Mouse (Mus musculus) lung, adult 2 months (tissue): ENCODE data around the gene Asna1. TPM values are rescaled to one million over a fixed set of nuclear protein-coding genes. Genes with fewer than 3 reads are reported as not detected.

Experiments used
- DNase-seq: peaks from one replicate; pipeline ENCODE4 v3.0.0; 2022
- H3K4me1 ChIP-seq: fragments of 200-500 bp; 2 replicates; pipeline ENCODE4 v1.6.1; 2011; ENCODE audit warnings: low read length; ENCODE audit not compliant: control insufficient read depth, insufficient read depth
- H3K4me3 ChIP-seq: fragments of 200-500 bp; replicated peaks from 2 replicates; pipeline ENCODE3; 2011; ENCODE audit warnings: low read depth, mild to moderate bottlenecking, control low read depth, low read length; ENCODE audit errors: extremely low read depth
- CTCF ChIP-seq: fragments of 200-500 bp; IDR thresholded peaks from 2 replicates; pipeline ENCODE4 v1.5.1; 2011; ENCODE audit warnings: mild to moderate bottlenecking, low read length, control low read depth; ENCODE audit not compliant: insufficient read depth
- POLR2A ChIP-seq: fragments of 200-500 bp; IDR thresholded peaks from 2 replicates; pipeline ENCODE4 v1.6.1; 2011; ENCODE audit warnings: low read depth, mild to moderate bottlenecking, control low read depth, low read length, borderline replicate concordance; ENCODE audit errors: extremely low read depth
- WGBS: fragments of 180-500 bp; shearing (Covaris S2); methylation state at CpG from one replicate; pipeline ENCODE4 v1.1.7; 2018; 5-methylcytosine and 5-hydroxymethylcytosine counted together
- polyA plus RNA-seq: library from polyadenylated mRNA; depleted of rRNA; stranded (reverse); fragments of >200 nt; gene quantifications from 2 replicates; pipeline ENCODE4 v1.2.3, GENCODE M21; 2012; rRNA removed

Gene Asna1
- polyA plus RNA-seq: 87.2 and 128 TPM in 2 replicates

DNA sequence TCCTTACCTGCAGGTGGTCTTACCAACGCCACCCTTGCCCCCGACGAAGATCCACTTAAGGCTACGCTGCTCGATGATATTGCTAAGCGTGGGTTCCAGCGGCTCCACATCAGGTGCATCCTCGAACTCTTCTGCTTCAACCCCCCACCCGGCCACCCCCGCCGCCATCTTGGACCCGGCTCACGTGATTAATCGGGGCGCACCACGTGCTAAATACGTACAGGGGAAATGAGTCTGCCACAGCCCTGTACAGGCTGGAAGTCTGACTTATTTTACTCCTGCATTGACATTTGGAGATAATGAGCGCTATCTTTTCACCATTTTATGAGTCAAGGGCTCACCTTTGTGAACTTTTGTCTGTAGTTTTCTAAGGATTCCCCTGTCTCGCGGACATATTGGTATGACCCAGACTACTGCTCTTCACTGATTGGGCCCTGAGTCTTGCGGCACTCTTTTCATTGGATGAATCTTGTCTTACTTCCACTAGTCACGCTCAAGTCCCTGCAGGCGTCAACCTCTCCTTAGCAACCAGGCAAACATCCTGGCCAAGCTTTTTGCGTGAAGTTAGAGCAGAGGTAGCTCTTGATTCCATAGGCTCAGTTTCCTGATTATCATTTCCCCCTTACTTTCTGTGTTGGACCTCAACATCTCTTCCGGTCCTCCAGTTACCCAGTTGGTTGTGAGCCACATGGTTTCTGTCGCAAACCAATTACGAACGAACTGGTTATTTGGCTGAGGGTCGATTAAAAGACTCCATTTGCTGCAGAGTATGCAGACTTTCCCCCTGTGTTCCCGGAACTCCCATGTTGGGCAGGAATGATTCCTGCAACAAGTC, at the start of gene Asna1:
Asna1 (minus strand) TSS at position 184 of the 835 bp plus-strand sequence.
- Histone ChIP-seq H3K4me3 (peak within 1 kb of the TSS; percentile 95), H3K4me1 (peaks cover 12% of the 10 kb centered on the region)
- 2% methylated on average over 30 of the region's 30 CpGs for WGBS
- peak; percentile 81 for DNase-seq
- TF ChIP-seq CTCF (no peak), POLR2A (peak; percentile 73; the same call in 1 of the 2 replicates)

- Histone ChIP-seq H3K4me1 (peaks cover 8% of the 10 kb centered on the region), H3K4me3 (no peak overlapping the region)
- WGBS: 88% methylated on average over 10 of the region's 10 CpGs
- no peak for DNase-seq
- no peak for TF ChIP-seq CTCF
- no peak for TF ChIP-seq POLR2A
Measured at GRCm38 (mm10) chr8:85074617-85075016, 49.5 kb upstream of the Asna1 start.

DNA sequence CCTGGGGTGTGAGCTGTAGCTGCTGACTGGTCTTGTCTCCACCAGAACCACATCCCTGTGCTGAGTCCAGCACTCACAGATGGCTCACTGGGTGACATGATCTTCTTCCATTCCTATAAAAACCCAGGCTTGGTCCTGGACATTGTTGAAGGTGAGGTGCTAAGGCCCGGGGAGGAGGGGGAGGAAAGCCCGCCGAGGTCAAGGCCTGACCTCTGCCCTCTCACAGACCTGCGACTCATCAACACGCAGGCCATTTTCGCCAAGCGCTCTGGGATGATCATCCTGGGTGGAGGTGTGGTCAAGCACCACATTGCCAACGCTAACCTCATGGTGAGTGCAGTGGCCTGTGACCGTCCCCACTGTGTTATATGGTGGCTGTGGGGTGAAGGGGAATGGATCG, 49.1 kb upstream of the Asna1 start:
- H3K4me1 ChIP-seq: peaks cover 8% of the 10 kb centered on the region
- no peak for DNase-seq
- no peak overlapping the region for H3K4me3 ChIP-seq
- TF ChIP-seq CTCF (no peak), POLR2A (no peak)
- 77% methylated on average over 10 of the region's 10 CpGs for WGBS

DNA sequence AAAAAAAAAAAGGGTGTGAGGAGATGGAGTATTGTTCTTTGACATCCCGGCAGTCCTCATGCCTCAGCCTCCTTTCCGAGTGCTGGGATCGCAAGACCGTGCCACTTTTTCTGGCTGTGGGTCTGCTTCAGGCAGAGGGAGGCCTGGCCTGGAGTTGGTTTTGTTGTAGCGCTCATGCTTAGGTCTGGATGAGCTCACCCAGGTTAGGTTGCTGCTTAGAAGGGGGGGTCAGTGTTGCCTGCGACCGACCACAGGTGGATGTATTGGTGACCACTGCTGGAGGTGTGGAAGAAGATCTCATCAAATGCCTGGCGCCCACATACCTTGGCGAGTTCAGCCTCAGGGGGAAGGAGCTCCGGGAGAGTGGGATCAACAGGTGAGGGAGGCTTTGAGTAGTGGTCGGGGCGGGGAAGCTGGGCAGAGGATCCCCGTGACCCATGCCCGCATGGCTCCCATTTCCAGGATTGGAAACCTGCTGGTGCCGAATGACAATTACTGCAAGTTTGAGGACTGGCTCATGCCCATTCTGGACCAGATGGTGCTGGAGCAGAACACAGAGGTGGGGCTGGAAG, 48.0 kb upstream of the Asna1 start:
- WGBS: 84% methylated on average over 15 of the region's 15 CpGs
- TF ChIP-seq CTCF (no peak), POLR2A (no peak)
- no peak overlapping the region for H3K4me3 ChIP-seq
- DNase-seq: no peak
- peaks cover 8% of the 10 kb centered on the region for H3K4me1 ChIP-seq

GRCm38 (mm10) chr8:85072364-85072929, 47.4 kb upstream of the Asna1 start:
- Histone ChIP-seq H3K4me1 (peaks cover 8% of the 10 kb centered on the region), H3K4me3 (peak overlapping the region; percentile 79)
- DNase-seq: no peak
- TF ChIP-seq CTCF: no peak
- TF ChIP-seq POLR2A: no peak
- WGBS: 30% methylated on average over 9 of the region's 9 CpGs

DNA sequence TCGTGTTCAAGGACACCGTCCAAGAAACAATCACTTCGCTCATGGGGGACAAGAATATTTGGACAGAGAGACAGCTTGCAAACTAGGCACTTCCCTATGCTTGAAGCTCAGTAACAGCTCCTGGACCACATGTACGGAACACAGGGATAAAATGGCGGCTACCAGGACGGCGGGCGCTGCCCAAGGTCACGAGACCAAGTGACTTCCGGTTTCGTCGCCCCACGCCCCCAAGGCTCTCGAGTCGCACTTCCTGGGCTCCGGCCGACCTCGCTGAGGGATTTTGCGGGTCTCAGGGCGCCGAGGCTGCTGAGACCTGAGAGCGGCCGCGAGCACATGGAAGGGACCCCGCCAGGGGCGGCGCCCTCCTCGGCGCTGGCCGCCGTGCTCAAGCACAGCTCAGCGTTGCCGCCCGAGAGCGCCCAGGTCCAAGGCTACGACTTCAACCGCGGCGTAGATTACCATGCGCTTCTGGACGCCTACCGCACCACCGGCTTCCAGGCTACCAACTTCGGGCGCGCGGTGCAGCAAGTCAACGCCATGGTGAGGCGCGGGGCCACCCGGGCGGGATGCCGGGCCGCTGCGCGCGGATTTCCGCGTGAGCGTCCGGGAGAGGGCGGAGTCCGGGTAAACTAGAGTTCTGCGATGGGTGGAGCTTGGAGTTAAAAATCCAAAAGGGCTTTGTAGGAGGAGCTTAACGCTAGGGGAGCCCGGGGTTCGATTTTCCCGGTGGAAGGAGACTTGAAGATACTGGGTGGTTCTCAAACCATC, 46.6 kb upstream of the Asna1 start, which contains the start of gene Dhps:
Dhps (plus strand) TSS at position 244 of the 768 bp plus-strand sequence.
- peak; percentile 88 for DNase-seq
- peak within 1 kb of the TSS; percentile 79 for H3K4me3 ChIP-seq
- TF ChIP-seq POLR2A: peak; percentile 64
- TF ChIP-seq CTCF: no peak
- WGBS: under 1% methylated on average over 68 of the region's 68 CpGs
- peaks cover 8% of the 10 kb centered on the region for H3K4me1 ChIP-seq

- Histone ChIP-seq H3K4me1 (peaks cover 8% of the 10 kb centered on the region), H3K4me3 (no peak overlapping the region)
- WGBS: 70% methylated on average over 5 of the region's 5 CpGs
- DNase-seq: no peak
- TF ChIP-seq CTCF: no peak
- no peak for TF ChIP-seq POLR2A
Measured at GRCm38 (mm10) chr8:85071041-85071440, 46.0 kb upstream of the Asna1 start.

- no peak within 1 kb of the TSS for H3K4me3 ChIP-seq
- TF ChIP-seq CTCF (no peak), POLR2A (no peak)
- H3K4me1 ChIP-seq: peaks cover 7% of the 10 kb centered on the region
- DNase-seq: no peak
Measured at GRCm38 (mm10) chr8:85067982-85068381, 42.9 kb upstream of the Asna1 start, which contains the start of gene Gm5741. Gene Gm5741 (minus strand): TSS chr8:85067982.

- TF ChIP-seq POLR2A: no peak
- no peak for TF ChIP-seq CTCF
- no peak for DNase-seq
- 96% methylated on average over 2 of the region's 2 CpGs for WGBS
- Histone ChIP-seq H3K4me3 (no peak overlapping the region), H3K4me1 (peaks cover 3% of the 10 kb centered on the region)
Measured at GRCm38 (mm10) chr8:85067155-85067554, 42.1 kb upstream of the Asna1 start.

- Histone ChIP-seq H3K4me1 (peaks cover 2% of the 10 kb centered on the region; the same call in 1 of the 2 replicates), H3K4me3 (no peak overlapping the region)
- DNase-seq: no peak
- TF ChIP-seq POLR2A (no peak), CTCF (no peak)
- 40% methylated on average over 2 of the region's 2 CpGs for WGBS
Measured at GRCm38 (mm10) chr8:85065213-85065612, 40.1 kb upstream of the Asna1 start.
